Mouse (Mus musculus): ENCODE measurements around the gene Rbfox1. TPM values are rescaled to one million over a fixed set of nuclear protein-coding genes. Genes with fewer than 3 reads are reported as not detected.

Rbfox1 gene
- polyA plus RNA-seq, 1 experiment from 2014 or later: 75.8 TPM

- no peaks in the 10 kb centered on the region for H3K27me3 ChIP-seq (replicated peaks; ENCODE audit: control insufficient read depth, insufficient read depth, low read length)
Observed at GRCm38 (mm10) chr16:6427292-6428281, 542.4 kb downstream of the Rbfox1 start.

GRCm38 (mm10) chr16:6430981-6431380 lies 545.8 kb downstream of the Rbfox1 start:
- H3K9ac ChIP-seq (ENCODE audit: low read length): no peak overlapping the region
- no peaks in the 10 kb centered on the region for H3K9me3 ChIP-seq (replicated peaks; ENCODE audit: control insufficient read depth, low read length)
- H3K4me1 ChIP-seq (ENCODE audit: control insufficient read depth, insufficient read depth, low read length): 0 out of 2 replicates have a peak, but pooled peaks cover 4% of the 10 kb centered on the region
- no peak for DNase-seq (ENCODE audit: low spot score)
- H3K4me3 ChIP-seq (ENCODE audit: low read depth, low read length): no peak overlapping the region
- H3K27me3 ChIP-seq (replicated peaks; ENCODE audit: control insufficient read depth, insufficient read depth, low read length): no peaks in the 10 kb centered on the region
- ATAC-seq: no peak
- no peak overlapping the region for H3K27ac ChIP-seq (ENCODE audit: low read depth, low read length)
- 93% methylated on average over 2 of the region's 2 CpGs for WGBS
- no peak overlapping the region for H3K4me2 ChIP-seq (ENCODE audit: low read length)
- H3K36me3 ChIP-seq (ENCODE audit: control insufficient read depth, insufficient read depth, low read length): no peaks in the 10 kb centered on the region

More at GRCm38 (mm10) chr16:6427292-6428281, 542.4 kb downstream of the Rbfox1 start:
- H3K9ac ChIP-seq (ENCODE audit: low read length): no peak overlapping the region
- H3K27ac ChIP-seq (ENCODE audit: low read depth, low read length): no peak overlapping the region
- ATAC-seq: no peak
- no peak overlapping the region for H3K4me3 ChIP-seq (ENCODE audit: low read depth, low read length)
- H3K36me3 ChIP-seq (ENCODE audit: control insufficient read depth, insufficient read depth, low read length): no peaks in the 10 kb centered on the region
- H3K4me1 ChIP-seq (ENCODE audit: control insufficient read depth, insufficient read depth, low read length): 0 out of 2 replicates have a peak, but pooled peaks cover 4% of the 10 kb centered on the region
- 74% methylated on average over 12 of the region's 12 CpGs for WGBS
- H3K9me3 ChIP-seq (replicated peaks; ENCODE audit: control insufficient read depth, low read length): no peaks in the 10 kb centered on the region
- DNase-seq (ENCODE audit: low spot score): peak; percentile 71
- no peak overlapping the region for H3K4me2 ChIP-seq (ENCODE audit: low read length)

GRCm38 (mm10) chr16:6436445-6436844 lies 551.3 kb downstream of the Rbfox1 start:
- H3K9me3 ChIP-seq (replicated peaks; ENCODE audit: control insufficient read depth, low read length): no peaks in the 10 kb centered on the region
- no peak overlapping the region for H3K9ac ChIP-seq (ENCODE audit: low read length)
- DNase-seq (ENCODE audit: low spot score): no peak
- H3K4me2 ChIP-seq (ENCODE audit: low read length): no peak overlapping the region
- WGBS: 68% methylated on average over 2 of the region's 2 CpGs
- no peak overlapping the region for H3K27ac ChIP-seq (ENCODE audit: low read depth, low read length)
- H3K4me1 ChIP-seq (ENCODE audit: control insufficient read depth, insufficient read depth, low read length): no peaks in the 10 kb centered on the region
- ATAC-seq: no peak
- no peaks in the 10 kb centered on the region for H3K27me3 ChIP-seq (replicated peaks; ENCODE audit: control insufficient read depth, insufficient read depth, low read length)
- H3K36me3 ChIP-seq (ENCODE audit: control insufficient read depth, insufficient read depth, low read length): no peaks in the 10 kb centered on the region
- H3K4me3 ChIP-seq (ENCODE audit: low read depth, low read length): no peak overlapping the region

DNA sequence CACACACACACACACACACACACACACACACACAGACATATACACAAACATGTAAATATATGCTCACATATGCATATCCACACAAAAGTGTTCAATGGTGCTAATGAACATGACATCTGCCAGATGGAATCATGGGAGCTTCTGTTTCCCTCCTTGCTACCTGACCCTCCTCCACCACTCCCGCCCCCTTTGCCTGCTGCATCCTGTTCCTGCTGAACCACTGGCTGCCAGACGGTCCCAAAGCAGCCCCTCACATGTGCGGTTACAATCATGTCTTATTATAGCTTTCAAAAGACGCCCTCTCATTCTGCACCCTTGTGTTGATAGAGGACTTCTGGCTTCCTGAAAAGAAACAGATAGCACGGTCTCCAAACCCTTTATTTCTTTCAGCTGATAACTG lies 563.1 kb downstream of the Rbfox1 start:
- DNase-seq (ENCODE audit: low spot score) (peak; percentile 48), ATAC-seq (peak; percentile 86)
- no peaks in the 10 kb centered on the region for H3K27me3 ChIP-seq (replicated peaks; ENCODE audit: control insufficient read depth, insufficient read depth, low read length)
- no peaks in the 10 kb centered on the region for H3K9me3 ChIP-seq (replicated peaks; ENCODE audit: control insufficient read depth, low read length)
- 0 out of 2 replicates have a peak overlapping the region, but pooled peaks have one; percentile 16 for H3K4me2 ChIP-seq (ENCODE audit: low read length)
- H3K27ac ChIP-seq (ENCODE audit: low read depth, low read length): no peak overlapping the region
- WGBS: 31% methylated on average over 5 of the region's 5 CpGs
- 0 out of 2 replicates have a peak overlapping the region, but pooled peaks have one; percentile 38 for H3K9ac ChIP-seq (ENCODE audit: low read length)
- H3K4me1 ChIP-seq (ENCODE audit: control insufficient read depth, insufficient read depth, low read length): no peaks in the 10 kb centered on the region
- no peak overlapping the region for H3K4me3 ChIP-seq (ENCODE audit: low read depth, low read length)
- H3K36me3 ChIP-seq (ENCODE audit: control insufficient read depth, insufficient read depth, low read length): no peaks in the 10 kb centered on the region

DNA sequence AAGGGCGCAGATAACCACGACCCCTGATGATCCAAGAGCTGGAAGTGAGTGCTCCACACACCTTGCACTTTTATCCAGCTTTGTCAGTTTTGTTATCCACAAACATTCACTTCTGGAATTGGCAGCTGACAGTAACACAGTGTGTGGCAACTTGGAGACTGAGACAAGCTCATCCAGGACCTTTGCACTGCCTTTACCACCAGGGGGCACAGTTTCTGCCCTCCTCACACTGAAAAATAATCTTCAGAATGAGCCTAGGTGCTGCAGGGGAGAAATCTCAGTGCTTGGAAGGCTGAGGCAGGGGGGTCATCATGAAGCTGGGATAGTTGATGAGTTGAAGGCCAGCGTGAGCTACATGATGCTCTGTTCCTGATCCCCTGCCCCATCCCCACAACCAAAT lies 570.2 kb downstream of the Rbfox1 start:
- Histone ChIP-seq H3K4me1 (ENCODE audit: control insufficient read depth, insufficient read depth, low read length) (no peaks in the 10 kb centered on the region), H3K27me3 (replicated peaks; ENCODE audit: control insufficient read depth, insufficient read depth, low read length) (no peaks in the 10 kb centered on the region), H3K4me2 (ENCODE audit: low read length) (no peak overlapping the region), H3K9me3 (replicated peaks; ENCODE audit: control insufficient read depth, low read length) (no peaks in the 10 kb centered on the region), H3K9ac (ENCODE audit: low read length) (no peak overlapping the region), H3K27ac (ENCODE audit: low read depth, low read length) (no peak overlapping the region), H3K36me3 (ENCODE audit: control insufficient read depth, insufficient read depth, low read length) (no peaks in the 10 kb centered on the region), H3K4me3 (ENCODE audit: low read depth, low read length) (no peak overlapping the region)
- DNase-seq (ENCODE audit: low spot score) (no peak), ATAC-seq (no peak)
- 64% methylated on average over 3 of the region's 3 CpGs for WGBS

- H3K4me3 ChIP-seq (ENCODE audit: low read depth, low read length): no peak overlapping the region
- H3K4me1 ChIP-seq (ENCODE audit: control insufficient read depth, insufficient read depth, low read length): peaks cover 11% of the 10 kb centered on the region
- ATAC-seq (peak; percentile 50), DNase-seq (ENCODE audit: low spot score) (no peak)
- H3K27ac ChIP-seq (ENCODE audit: low read depth, low read length): peak overlapping the region; percentile 71
- H3K36me3 ChIP-seq (ENCODE audit: control insufficient read depth, insufficient read depth, low read length): no peaks in the 10 kb centered on the region
- H3K9me3 ChIP-seq (replicated peaks; ENCODE audit: control insufficient read depth, low read length): no peaks in the 10 kb centered on the region
- H3K27me3 ChIP-seq (replicated peaks; ENCODE audit: control insufficient read depth, insufficient read depth, low read length): no peaks in the 10 kb centered on the region
- no peak overlapping the region for H3K9ac ChIP-seq (ENCODE audit: low read length)
- no peak overlapping the region for H3K4me2 ChIP-seq (ENCODE audit: low read length)
- 4% methylated on average over 1 of the region's 1 CpGs for WGBS
Observed at GRCm38 (mm10) chr16:6479094-6479590, 594.0 kb downstream of the Rbfox1 start.

DNA sequence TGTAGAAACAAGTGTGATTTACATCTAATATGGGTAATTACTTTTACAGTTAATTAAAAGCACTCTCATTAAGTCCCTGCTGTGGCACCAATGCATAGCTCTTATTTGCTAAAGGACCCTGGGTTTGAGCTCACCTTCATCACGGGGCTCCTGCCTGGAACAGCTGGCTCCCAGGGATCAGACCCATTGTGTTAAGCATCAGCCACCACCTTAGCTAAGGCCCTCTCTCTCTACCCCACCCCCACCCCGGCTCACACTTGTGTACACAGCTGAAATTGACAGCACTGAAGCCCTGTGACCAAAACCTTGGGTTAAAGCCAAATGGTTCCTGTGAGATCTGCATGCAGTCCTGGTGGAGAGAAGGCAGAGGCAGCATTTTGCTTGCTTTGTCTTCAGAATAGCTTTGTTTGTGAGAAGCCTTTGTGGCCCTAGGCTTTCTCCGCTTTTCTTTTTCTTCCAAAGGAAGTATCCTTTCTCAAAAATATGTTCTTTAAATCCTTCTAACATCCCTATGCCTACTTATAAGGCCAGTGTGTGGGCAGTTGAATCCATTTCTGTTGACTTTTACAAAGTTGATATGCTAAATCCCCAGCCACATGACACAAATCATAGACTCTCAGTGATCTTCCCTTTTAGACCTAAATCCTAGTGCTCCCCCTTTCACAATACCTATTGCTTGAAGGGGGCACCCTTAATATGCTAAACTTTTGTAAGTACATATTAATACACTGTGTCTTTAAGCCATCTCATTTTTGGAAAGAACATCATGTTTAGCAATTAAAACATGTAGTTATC lies 594.7 kb downstream of the Rbfox1 start:
- peak; percentile 89 for ATAC-seq
- Histone ChIP-seq H3K27me3 (replicated peaks; ENCODE audit: control insufficient read depth, insufficient read depth, low read length) (no peaks in the 10 kb centered on the region), H3K9ac (ENCODE audit: low read length) (peak overlapping the region; percentile 4; the same call in 1 of the 2 replicates), H3K4me2 (ENCODE audit: low read length) (no peak overlapping the region; the same call in 1 of the 2 replicates), H3K27ac (ENCODE audit: low read depth, low read length) (peak overlapping the region; percentile 71), H3K9me3 (replicated peaks; ENCODE audit: control insufficient read depth, low read length) (no peaks in the 10 kb centered on the region), H3K4me3 (ENCODE audit: low read depth, low read length) (no peak overlapping the region), H3K36me3 (ENCODE audit: control insufficient read depth, insufficient read depth, low read length) (no peaks in the 10 kb centered on the region), H3K4me1 (ENCODE audit: control insufficient read depth, insufficient read depth, low read length) (peaks cover 11% of the 10 kb centered on the region)
- peak; percentile 91 for DNase-seq (ENCODE audit: low spot score)
- WGBS: 6% methylated on average over 3 of the region's 3 CpGs

GRCm38 (mm10) chr16:6480411-6480728 lies 595.2 kb downstream of the Rbfox1 start:
- ATAC-seq (0 out of 2 replicates have a peak, but pooled peaks have one; percentile 38), DNase-seq (ENCODE audit: low spot score) (peak; percentile 91)
- H3K9me3 ChIP-seq (replicated peaks; ENCODE audit: control insufficient read depth, low read length): no peaks in the 10 kb centered on the region
- H3K4me3 ChIP-seq (ENCODE audit: low read depth, low read length): no peak overlapping the region
- 5% methylated on average over 5 of the region's 5 CpGs for WGBS
- no peak overlapping the region for H3K9ac ChIP-seq (ENCODE audit: low read length)
- H3K36me3 ChIP-seq (ENCODE audit: control insufficient read depth, insufficient read depth, low read length): no peaks in the 10 kb centered on the region
- no peaks in the 10 kb centered on the region for H3K27me3 ChIP-seq (replicated peaks; ENCODE audit: control insufficient read depth, insufficient read depth, low read length)
- peaks cover 11% of the 10 kb centered on the region for H3K4me1 ChIP-seq (ENCODE audit: control insufficient read depth, insufficient read depth, low read length)
- H3K4me2 ChIP-seq (ENCODE audit: low read length): no peak overlapping the region; the same call in 1 of the 2 replicates
- H3K27ac ChIP-seq (ENCODE audit: low read depth, low read length): no peak overlapping the region
